Mouse (Mus musculus) brain, embryonic 14.5 days (tissue): ENCODE measurements around the gene Sipa1. TPM values are rescaled to one million over a fixed set of nuclear protein-coding genes. Genes with fewer than 3 reads are reported as not detected.
A peak's percentile ranks its signal among the peaks of the same experiment; 100 is the strongest.

ENCODE experiments used
- DNase-seq: peaks from one replicate; pipeline ENCODE4 v3.0.0-alpha.2; 2011; ENCODE audit warnings: low read depth
- CTCF ChIP-seq: fragments of 200-500 bp; IDR thresholded peaks from 2 replicates; pipeline ENCODE4 v1.5.1; 2012; ENCODE audit warnings: inconsistent platforms, mild to moderate bottlenecking, moderate library complexity, borderline replicate concordance; ENCODE audit not compliant: insufficient read depth, insufficient read length; ENCODE audit errors: extremely low read depth
- POLR2A ChIP-seq: fragments of 200-500 bp; IDR thresholded peaks from 2 replicates; pipeline ENCODE4 v1.6.1; 2012; ENCODE audit warnings: mild to moderate bottlenecking, inconsistent platforms, borderline replicate concordance; ENCODE audit not compliant: poor library complexity, insufficient read depth, insufficient read length, severe bottlenecking; ENCODE audit errors: extremely low read depth
- polyA plus RNA-seq: library from polyadenylated mRNA; depleted of rRNA; stranded (reverse); fragments of >200 nt; gene quantifications from 2 replicates; pipeline ENCODE4 v1.2.3, GENCODE M21; 2012; rRNA removed

Sipa1 gene
- polyA plus RNA-seq, 1 experiment, result 32.5 TPM

GRCm38 (mm10) chr19:5609171-5609546 lies 54.3 kb downstream of the Sipa1 start:
- DNase-seq, result no peak
- TF ChIP-seq CTCF (no peak), POLR2A (no peak)

GRCm38 (mm10) chr19:5608707-5609106 lies 54.8 kb downstream of the Sipa1 start:
- TF ChIP-seq POLR2A (no peak), CTCF (no peak)
- no peak for DNase-seq

GRCm38 (mm10) chr19:5607705-5608410 lies 55.6 kb downstream of the Sipa1 start:
- TF ChIP-seq CTCF, result no peak
- no peak for TF ChIP-seq POLR2A
- no peak for DNase-seq

GRCm38 (mm10) chr19:5606196-5606595 lies 57.3 kb downstream of the Sipa1 start:
- no peak for DNase-seq
- TF ChIP-seq POLR2A (no peak), CTCF (no peak)

GRCm38 (mm10) chr19:5605126-5605525 lies 58.4 kb downstream of the Sipa1 start:
- no peak for TF ChIP-seq CTCF
- TF ChIP-seq POLR2A, result no peak
- no peak for DNase-seq

- no peak for DNase-seq
- TF ChIP-seq CTCF (no peak), POLR2A (no peak)
These were observed 59.8 kb downstream of the Sipa1 start for GRCm38 (mm10) chr19:5603664-5604063.

- TF ChIP-seq POLR2A (peak; percentile 42; the same call in 1 of the 2 replicates), CTCF (no peak)
- peak; percentile 96 for DNase-seq
These were observed 61.6 kb downstream of the Sipa1 start, which contains the start of gene Rnaseh2c for GRCm38 (mm10) chr19:5601752-5602541. Rnaseh2c (plus strand) TSS chr19:5601873.

Other genes with a start within 250 kb of the Sipa1 start
- gene Drap1, start 238.7 kb downstream of the Sipa1 start, polyA plus RNA-seq, result 224 and 257 TPM in 2 replicates
- gene AI837181, start 238.6 kb downstream of the Sipa1 start, polyA plus RNA-seq, result 86.4 and 106 TPM in 2 replicates
- not detected in 2 replicates for gene Fosl1, start 216.2 kb downstream of the Sipa1 start, polyA plus RNA-seq
- 9.6 and 12.1 TPM in 2 replicates for gene Ccdc85b, start 205.8 kb downstream of the Sipa1 start, polyA plus RNA-seq
- 179 and 266 TPM in 2 replicates for gene Fibp, start 203.1 kb downstream of the Sipa1 start, polyA plus RNA-seq
- 2.9 and 3.7 TPM in 2 replicates for gene Ctsw, start 195.2 kb downstream of the Sipa1 start, polyA plus RNA-seq
- gene Efemp2, start 189.8 kb downstream of the Sipa1 start, polyA plus RNA-seq, result 47.7 and 58.5 TPM in 2 replicates
- gene Mus81, start 175.3 kb downstream of the Sipa1 start, polyA plus RNA-seq, result 46.4 and 73.2 TPM in 2 replicates
- 1,637 and 1,665 TPM in 2 replicates for gene Cfl1, start 173.3 kb downstream of the Sipa1 start, polyA plus RNA-seq
- gene 1700020D05Rik, start 159.9 kb downstream of the Sipa1 start, polyA plus RNA-seq, result 2.5 and 4.7 TPM in 2 replicates
- 92.3 and 123 TPM in 2 replicates for gene Snx32, start 153.2 kb downstream of the Sipa1 start, polyA plus RNA-seq
- gene Ovol1, start 103.1 kb downstream of the Sipa1 start, polyA plus RNA-seq, result 0.31 and 0.42 TPM in 2 replicates
- gene Ap5b1, start 95.7 kb downstream of the Sipa1 start, polyA plus RNA-seq, result 2.6 and 4.5 TPM in 2 replicates
- 62.0 and 111 TPM in 2 replicates for gene Rnaseh2c, start 61.8 kb downstream of the Sipa1 start, polyA plus RNA-seq
- 163 and 181 TPM in 2 replicates for gene Kat5, start 53.5 kb downstream of the Sipa1 start, polyA plus RNA-seq
- gene Rela, start 26.2 kb downstream of the Sipa1 start, polyA plus RNA-seq, result 44.7 and 47.0 TPM in 2 replicates
- gene Map3k11, start 25.0 kb upstream of the Sipa1 start, polyA plus RNA-seq, result 21.6 and 22.9 TPM in 2 replicates
- gene Pcnx3, start 25.2 kb upstream of the Sipa1 start, polyA plus RNA-seq, result 95.9 and 120 TPM in 2 replicates
- 0.13 TPM in 1 of 2 replicates, not detected in the other for gene Kcnk7, start 40.7 kb upstream of the Sipa1 start, polyA plus RNA-seq
- 18.3 and 20.4 TPM in 2 replicates for gene Ehbp1l1, start 62.6 kb upstream of the Sipa1 start, polyA plus RNA-seq
- gene Fam89b, start 65.9 kb upstream of the Sipa1 start, polyA plus RNA-seq, result 258 and 404 TPM in 2 replicates
- gene Ltbp3, start 77.2 kb upstream of the Sipa1 start, polyA plus RNA-seq, result 52.1 and 70.3 TPM in 2 replicates
- 130 and 153 TPM in 2 replicates for gene Scyl1, start 107.7 kb upstream of the Sipa1 start, polyA plus RNA-seq
- 18.9 and 21.3 TPM in 2 replicates for gene Frmd8, start 211.6 kb upstream of the Sipa1 start, polyA plus RNA-seq
- gene Slc25a45, start 214.1 kb upstream of the Sipa1 start, polyA plus RNA-seq, result 2.6 and 3.5 TPM in 2 replicates
- gene Tigd3, start 230.4 kb upstream of the Sipa1 start, polyA plus RNA-seq, result 15.2 and 15.5 TPM in 2 replicates
- gene Dpf2, start 249.3 kb upstream of the Sipa1 start, polyA plus RNA-seq, result 180 and 231 TPM in 2 replicates